Mouse (Mus musculus) heart, postnatal 0 days (tissue): ENCODE measurements around the gene Wbp4.

Experiments used
- CTCF ChIP-seq: IDR thresholded peaks from 2 replicates; pipeline ENCODE4 v1.5.1; 2016; ENCODE audit warnings: antibody characterized with exemption, control low read depth, low read depth
- EP300 ChIP-seq: IDR thresholded peaks from 2 replicates; pipeline ENCODE4 v1.6.1; 2016; ENCODE audit warnings: antibody characterized with exemption, low read depth

DNA sequence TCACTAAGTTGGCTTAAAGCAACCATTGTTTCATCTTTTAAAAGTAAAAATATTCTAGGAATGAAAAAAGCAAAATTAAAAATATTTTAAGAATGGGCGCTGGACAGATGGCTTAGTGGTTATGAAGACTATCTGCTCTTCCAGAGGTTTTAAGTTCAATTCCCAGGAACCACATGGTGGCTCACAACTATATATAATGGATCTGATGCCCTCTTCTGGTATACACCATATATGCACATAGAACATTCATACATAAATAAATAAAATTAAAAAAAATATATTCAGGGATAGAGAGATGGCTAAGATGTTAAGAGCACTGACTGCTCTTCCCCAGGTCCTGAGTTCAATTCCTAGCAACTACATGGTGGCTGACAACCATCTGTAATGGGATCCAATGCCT, 15.7 kb downstream of the Wbp4 start:
- TF ChIP-seq CTCF (no peak), EP300 (no peak)
